Mouse (Mus musculus) left cerebral cortex, adult 8-10 months (tissue): ENCODE measurements around the gene Mn1. TPM values are rescaled to one million over a fixed set of nuclear protein-coding genes. Genes with fewer than 3 reads are reported as not detected.
A peak's percentile ranks its signal among the peaks of the same experiment; 100 is the strongest.

Experiments
- DNase-seq, 2 experiments: peaks; one replicate each; pipeline ENCODE4 v3.0.0; 2022; ENCODE audit warnings: low spot score in 2 of 2
- total RNA-seq, 4 experiments: library from RNA; stranded (reverse); gene quantifications; 2 replicates each; pipeline ENCODE4 v1.2.4; 2022

Gene Mn1
- total RNA-seq, result 10 to 100 TPM; 52.4 to 55.5 (median 53.9) TPM

DNA sequence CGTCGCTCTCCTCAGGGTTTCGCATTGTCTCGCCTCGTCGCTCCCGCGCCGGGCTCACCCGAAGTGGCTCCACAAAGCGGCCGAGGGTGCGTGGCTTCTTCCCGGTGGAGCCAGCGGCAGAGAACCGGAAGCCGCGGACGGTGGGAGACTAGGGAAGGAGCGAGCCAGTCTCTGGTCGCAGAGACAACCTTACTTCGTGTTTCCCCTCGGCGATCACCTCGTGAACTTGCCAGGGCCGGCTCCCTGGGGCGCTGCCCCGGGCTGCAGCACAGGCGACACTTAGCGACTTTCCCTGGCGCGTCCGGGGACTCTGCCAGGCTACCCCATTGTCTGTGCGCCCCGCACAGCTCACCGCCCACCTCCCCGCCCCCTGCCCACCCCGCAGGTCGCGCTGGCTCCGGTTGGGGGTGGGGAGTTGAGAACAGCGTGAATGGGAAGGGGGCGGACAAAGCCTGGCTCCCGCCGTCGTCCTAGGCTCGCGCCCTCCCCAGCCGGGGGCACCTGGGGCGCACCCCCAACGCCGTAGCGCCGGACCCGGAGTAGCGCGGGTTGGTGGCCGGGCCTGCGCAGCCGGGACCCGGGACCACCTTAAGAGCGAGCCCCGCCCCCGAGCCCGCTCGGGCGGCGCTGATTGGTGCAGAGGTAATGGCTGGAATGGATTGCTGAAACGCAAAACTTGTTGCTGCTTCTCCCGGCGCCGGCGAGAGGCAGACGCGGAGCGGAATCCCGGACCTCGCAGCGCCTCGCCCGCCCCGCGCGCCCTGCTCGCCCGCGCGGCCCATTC is at the start of gene Mn1:
TSS of gene Mn1 (plus strand) at position 772 of the 784 bp plus-strand sequence.
- peak; percentile 74 to 90 for DNase-seq

DNA sequence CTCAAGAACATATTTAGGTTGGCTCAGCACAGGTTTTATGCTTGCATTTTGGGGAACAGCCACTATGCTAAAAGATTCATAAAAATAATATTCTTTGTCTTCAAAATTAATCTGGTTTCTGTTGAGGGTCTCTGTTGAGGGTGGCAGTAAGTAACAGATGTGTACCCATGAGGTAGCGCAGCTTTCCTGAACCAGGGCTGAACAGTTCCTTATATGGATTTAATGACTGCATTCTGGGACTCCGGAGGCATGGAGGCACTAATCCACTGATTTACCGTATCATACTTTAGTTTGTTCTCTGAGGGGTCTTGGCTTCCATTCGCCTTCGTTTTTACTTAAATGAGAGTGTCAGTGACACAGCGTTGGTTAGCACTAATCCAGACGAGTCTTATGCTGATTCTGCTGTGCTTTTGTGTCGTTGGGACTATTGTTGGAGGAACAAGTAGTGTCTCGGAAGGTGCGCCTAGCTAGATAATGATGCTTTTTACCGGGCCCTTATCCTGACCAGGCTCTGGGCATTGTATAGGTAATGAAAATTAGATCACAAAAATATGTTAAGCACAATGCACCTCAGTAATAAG is 49.1 kb upstream of the Mn1 start:
- no peak for DNase-seq

DNA sequence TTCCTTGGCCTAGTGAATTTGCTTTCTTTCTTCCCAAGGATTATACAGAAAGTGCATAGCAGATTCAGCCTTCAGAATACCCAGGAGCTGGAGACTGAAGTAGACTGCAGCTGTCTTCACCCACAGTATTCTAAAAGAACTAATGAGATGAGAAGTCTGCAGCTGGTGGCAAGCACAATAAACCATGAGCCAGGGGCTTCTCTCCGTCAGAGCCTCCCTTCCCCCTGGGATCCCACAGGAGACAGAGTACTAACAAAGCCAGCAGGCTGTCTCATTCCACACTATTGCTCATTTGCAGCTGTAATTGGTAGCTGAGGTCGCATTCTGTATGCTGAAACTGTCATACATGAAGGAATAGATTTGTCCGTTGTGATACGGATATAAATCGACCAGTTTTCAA is 48.6 kb upstream of the Mn1 start:
- DNase-seq, result no peak

DNA sequence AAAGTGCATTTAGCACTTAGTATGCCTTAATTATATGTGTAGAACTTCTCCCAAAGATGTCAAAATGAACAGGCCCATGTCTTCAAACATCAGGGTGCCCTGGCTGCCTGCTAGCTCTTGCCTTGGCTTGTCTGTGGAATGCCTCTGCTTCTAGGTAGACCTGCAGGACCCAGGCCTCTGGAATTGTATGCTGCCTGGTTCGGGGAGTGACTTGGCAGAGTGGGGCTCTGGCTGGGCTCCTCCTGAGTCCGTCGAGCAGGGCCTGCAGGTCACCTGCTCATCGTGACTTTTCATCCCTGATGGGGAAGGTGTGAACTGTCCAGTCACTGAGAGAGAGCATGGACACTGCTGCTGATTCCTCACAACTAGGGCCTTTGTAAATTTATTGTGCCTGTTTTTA is 41.5 kb upstream of the Mn1 start:
- no peak for DNase-seq

DNA sequence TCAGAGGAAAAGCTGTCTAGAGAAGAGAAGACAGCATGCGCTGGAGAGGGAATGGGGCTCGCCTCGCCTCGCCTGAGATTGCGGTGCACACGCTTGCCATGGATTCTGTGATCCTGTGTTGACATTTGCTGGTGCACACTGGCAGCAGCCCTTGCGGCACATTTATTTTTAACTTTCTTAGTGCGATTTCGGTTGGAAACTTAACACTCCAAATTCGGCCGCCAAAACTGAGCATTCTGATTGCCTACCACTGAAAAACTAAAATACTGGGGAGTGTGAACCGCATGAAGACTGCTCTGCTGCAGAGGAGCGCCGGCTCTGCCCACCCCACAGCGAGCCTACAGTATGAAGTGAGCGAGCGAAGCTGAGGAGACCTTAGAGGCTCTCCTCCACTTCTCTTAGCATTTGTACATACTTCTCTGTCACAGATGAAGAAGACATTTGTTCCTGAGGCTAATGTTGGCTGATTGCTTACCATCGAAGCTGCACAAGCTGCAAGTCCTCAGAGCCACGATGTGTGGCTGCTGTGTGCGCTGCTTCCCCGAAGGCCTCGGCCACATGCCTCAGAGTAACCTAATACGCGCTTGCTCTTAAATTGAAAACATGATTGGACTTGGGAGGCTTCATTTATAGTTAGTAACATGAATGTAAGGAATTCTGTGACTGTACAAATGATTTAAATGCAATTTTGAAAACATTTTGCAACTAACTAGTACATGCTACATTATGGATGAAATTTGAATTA is 40.7 kb upstream of the Mn1 start:
- peak; percentile 15 to 39 for DNase-seq

DNA sequence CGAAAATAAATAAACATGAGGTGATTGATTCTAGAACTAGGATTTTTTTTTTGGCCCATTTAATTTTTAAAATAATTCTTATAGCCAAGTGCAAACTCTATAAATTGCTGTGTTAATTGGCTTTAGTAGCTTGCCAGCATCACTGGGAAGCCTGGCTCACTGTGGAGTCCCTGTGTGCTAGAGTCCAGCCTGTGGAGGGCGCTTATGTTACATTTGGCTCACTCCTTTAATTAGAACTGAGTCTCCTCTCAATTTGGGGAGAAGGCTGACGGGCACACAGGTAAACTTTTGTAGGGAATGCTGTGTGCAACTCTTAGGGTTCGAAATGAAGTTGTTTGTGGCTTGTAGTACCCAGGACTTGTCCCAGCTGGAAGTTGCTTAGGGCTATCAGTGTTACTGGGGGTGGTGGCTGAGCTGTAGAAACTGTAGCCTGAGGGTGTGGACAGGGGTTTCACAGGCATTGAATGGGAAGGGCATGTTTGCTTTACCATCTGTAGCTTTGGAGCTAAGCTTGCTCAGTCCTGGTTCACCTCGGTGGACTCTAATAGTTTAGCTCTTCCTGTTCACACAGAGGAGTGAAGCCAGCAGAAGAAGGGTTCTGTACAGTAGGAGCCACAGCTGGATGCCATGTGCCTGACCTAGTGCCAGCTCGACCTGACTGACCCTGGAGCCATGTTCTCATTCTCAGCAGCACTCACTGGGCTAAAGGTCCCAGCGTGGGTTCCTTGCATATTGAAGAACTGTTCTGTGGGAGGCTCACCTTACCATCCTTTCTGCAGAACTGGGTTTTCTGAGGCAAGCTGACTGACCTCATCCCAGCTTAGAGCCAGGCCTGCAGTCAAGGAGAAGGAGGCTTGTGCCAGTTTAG is 38.8 kb upstream of the Mn1 start:
- DNase-seq, result no peak

DNA sequence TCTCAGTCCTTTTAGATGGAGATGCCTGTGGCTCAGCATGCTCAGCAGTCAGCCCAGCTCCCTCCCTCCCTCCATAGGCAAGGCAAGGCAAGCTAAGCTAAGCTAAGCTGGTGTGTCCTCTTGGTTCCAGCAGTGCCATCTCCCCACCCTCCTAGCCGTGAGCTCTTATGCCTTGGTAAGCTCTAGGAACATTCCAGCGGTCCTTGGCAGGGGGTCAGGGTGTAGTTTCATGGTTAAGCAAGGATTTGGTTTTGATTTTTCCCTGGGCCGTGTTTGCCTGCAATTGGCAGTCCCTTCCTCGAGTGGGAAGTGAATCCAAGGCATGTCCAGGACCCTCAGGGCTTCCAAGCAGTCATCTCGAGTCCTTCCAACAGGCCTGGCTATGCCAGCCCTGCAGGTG is 33.8 kb upstream of the Mn1 start:
- DNase-seq, result no peak

DNA sequence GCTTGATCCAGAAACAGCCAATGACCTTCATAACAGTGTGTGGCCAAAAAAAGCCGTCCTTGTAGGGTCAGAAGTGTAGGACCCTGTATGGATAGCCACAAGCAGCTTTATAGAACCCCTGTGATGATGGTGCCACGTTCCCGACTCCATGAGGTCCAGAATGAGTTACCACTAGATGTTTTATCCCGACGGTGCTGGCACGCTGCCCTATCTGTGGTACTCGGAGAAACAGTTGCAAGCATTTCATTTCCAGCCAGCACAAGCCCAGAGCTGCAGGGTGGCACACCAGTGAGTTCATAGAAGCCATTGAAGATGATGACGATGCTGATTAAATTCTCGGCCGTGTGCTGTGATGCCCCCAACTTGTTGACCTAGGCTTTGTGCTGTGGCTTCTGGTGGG is 26.3 kb upstream of the Mn1 start:
- DNase-seq, result no peak

DNA sequence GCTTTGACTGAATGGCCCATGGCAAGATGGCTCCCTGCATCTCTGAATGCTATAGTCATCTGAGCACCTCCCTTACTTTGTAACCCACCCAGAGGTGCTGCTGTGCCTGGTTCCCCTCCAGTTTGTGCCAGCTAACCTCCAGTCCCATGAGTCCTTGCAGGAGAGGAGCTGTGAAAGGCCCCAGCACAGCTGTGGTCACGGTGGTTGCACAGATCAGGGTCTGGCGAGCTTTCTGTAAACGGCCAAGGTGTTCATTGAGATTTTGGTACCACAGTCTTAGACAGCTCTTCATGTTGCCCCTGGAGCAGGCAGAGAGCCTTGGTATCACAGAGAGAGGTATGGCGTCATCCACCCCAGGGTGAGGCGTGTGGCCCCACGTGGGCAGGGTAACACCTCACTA is 25.7 kb upstream of the Mn1 start:
- DNase-seq, result no peak

DNA sequence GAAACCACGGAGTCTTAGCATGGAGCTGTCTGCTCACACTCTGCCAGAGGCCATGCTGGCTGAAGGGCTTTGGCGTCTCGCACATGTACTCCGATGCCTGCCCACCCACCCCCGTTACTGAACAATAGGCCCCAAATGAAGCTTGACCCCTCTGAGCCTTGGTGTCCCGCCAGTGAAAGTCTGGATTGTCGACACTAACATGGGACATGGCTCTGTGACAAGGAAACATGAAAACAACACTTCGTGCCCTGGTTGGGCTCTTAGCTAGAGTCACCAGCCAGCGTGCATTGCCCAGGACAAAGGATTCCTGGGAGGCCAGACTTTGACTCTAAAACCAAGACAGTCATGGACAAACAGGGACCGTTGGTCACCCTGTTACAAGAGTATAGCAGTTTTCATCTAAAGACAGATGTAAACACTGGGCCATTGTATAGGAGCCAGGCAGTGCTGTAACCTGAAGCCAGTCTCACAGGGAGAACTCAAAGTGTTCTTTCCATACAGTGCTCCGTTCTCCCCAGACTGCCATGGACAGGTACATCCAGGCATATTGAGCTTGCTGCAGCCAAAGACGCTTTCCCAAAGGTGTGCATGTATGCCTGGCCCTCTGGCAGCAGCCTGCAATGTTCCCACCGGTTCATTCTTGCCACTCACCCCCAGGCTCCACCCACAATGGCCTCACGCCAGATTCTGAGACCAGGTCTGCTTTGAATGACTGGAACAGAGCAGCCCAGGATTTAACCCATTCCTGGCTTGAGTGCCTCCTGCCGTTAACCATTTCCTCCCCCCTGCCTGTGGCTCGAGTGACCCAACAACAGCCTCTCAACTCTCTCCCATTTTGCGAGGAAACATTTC is 23.6 kb upstream of the Mn1 start:
- no peak for DNase-seq

DNA sequence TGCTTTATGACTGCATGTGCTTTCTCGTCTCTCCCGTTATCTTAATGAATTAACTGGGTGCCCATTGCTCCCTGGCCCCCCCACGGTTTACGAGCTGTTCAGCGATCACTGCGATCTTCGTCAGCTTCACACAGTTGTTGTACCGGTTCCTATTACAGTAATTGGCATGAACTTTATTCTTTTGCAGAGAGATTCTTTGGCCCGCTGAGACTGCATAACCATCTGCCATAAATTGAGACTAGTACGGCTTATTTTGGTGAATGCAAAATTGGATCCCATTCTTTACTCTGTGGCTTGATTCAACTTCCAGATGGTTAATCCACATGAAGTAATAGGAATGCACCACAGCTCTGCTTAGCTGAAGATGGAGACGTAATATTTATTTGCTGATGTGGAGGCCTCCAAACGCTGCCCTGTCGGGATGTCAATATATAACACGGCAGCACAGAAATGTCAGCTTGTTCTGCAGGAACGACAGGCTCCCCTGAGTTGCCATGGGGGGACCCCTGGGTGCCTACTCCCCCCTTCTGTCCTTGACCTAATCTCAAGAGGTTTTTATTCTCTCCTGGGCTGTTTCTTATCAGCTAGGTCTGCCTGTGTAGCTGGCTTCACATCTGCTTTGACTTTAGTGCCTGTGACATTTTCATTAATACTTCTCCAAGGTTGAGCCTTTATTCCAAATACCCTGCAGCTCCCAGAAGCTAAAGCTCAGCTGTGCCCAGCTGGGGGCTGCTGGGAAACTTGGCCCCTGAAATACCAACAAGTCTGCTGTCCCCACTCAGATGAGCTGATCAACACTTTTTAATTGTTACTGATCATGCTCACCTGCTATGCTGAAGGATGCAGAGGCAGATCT is 22.7 kb upstream of the Mn1 start:
- DNase-seq, result no peak

DNA sequence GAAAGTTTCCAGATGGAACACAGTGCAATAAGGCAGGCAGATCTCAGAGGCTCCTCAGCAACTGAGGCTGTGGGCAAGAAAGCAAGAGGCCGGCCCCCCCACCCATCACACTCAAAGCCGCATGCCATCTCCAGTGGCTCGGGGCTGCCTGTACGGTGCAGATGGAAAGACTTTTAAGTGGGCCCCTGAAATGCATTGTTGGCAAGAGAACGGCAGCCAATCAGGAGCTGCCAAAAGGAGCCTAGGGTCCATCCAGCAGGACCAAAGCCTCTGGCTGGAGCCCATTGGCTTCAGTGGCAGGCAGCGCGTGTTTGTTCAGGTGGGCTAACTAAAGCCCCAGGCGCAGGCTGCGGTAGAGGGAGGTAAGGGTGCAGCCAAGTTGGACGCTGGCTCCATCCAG is 21.4 kb upstream of the Mn1 start:
- no peak for DNase-seq

DNA sequence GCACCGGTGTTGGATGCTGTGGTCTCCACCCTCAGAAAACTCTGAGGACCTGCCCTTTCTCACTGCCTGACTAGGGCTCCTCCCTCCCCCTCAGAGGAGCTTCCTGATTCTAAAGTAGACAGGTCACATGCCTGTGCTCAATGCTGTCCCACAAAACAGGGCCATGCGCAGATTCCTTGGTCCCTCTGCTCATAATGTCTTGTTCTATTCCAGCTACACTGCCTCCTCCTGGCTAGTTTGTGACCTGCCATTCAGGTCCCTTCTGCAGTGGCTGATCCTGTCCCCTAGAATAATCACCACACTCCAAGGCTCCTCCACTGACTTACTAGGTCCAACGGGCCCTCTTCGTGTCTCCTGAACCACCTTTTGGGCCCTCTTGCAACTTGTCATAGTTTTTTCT is 21.0 kb upstream of the Mn1 start:
- no peak for DNase-seq

DNA sequence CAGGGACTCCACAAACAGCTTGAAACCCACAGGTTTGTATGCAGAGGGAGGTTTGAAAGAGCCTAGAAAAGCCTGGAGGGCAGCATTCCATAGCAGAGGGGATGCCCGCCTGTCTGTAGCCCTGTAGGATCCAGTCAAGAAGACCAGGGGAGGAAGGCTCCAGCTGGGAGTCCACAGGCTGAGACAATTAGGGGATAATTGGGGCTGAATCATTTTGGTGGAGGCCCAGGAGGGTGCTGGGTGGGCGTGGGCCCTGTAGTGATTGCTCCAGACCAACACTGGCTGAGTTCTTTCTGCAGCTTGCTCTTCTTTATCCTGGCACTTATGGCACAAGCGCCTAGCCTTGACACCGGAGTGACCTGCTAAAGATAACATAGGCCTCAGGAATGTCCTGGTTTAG is 18.7 kb upstream of the Mn1 start:
- DNase-seq, result no peak

DNA sequence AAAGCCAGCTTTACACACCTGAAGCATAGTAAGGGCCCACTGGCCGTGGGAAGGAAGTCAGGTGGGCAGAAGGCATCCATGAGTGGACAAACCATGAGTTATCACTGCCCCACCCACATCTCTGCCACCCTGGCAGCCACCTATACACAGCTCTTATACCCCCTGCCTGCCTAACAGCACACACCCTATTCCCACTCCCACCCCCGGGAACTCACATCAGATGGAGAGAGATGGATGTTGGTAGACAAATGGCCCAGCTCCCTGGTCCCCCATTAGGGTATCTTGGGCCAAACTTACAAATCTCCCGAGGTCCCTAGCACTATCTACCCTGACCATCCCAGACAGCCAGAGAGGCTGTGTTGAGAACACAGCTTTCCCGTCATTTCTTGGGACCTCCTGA is 17.9 kb upstream of the Mn1 start:
- no peak for DNase-seq

DNA sequence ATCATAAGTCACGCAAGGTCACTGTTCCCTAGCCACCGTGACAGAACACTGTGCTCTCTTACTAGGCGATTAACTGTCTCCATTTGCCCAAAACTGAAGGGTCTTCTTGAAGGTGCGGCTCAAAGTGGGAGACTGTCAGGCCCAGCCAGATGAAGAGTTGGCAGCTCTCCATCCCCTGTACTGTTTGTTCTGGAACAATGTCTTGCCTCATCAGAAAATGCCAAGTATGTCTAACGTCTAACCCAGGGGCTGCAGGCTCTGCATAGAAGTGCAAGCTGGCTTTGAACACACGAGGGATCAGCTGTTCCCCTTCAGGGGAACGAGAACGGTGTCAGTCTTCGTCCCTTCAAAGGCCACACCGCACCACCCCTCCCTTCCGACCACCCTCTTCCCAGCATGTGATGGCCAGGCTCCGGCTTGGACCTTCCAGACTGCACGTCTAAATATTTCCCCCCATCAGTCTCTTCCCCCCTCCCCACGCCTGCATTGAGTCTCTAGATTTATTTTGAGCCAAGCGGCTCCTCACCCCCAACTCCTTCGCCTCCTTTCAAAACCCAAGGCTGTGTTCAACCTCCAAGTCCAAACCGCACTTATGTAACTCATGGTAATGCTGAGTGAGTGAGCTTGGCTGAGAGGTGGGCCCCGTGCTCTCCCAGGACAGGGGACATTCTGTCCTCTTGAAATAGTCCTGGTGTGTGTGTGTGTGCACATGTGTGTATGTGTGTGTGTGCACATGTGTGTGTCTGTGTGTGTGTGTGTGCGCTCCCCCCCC is 15.1 kb upstream of the Mn1 start:
- DNase-seq, result no peak

DNA sequence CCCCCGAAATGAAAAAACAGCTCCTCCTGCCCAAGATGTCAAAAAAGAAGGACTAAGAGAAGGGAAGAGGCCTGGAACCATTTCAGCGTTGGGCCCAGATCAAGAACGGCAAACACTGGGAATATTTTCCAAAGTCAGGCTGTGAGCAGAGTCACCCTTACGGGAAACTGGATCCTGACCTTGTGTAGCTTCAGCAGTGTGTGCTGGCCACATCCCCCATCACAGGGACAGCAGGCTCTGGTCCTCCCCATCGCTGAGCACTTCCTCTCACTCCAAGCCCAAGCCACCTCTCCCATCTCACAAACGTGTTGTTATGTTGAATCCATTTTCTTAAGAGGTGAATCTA is 14.5 kb upstream of the Mn1 start:
- DNase-seq, result no peak

DNA sequence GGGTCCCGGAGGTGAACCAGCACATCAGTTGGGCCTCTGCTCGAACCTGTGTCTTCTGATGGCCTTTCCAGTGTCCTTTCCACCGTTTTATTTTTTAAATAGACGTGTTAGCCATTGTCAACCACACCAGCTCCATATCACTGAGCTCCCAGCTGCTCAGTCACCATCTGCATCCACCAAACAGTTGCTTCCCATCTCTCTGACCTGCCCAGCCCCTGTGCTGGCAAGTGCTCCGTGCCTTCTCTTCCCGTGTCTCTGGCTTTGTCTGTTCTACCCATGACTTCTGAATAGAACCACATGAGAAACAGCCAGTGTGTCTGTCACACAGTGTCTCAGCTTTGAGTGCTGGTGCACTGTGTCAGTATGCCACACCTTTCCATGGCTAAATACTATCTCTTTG is 12.4 kb upstream of the Mn1 start:
- no peak for DNase-seq

DNA sequence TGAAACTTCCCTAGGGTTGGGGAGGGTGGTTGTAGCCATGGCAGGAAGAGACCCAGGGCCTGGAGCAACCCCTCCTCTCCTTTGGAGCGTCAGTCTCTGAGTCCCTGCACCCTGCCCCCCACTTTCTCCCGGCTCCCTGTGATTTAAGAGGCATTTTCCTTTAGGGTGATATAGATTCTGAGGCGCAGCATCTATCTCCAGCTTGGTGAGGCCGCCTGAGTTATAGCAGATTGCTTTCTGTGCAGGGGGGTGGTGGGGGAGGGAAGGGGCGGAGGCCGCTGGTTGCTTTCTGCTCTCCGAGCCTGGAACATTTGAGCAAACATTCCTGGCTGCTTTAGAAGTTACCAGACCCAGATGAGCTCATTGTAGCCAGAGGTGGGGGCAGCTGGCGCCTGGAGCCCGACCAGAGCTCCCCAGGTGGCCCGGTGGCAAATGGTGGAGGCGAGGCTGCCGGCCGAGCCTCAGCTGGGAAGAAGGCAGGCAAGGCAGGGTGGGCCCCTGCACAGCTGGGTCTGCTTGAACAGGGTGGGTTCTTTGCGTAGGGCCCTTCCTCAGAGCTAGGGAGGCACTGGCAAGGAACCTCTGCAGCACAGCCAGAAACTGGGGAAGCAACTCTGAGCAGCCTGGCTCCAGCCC is 8.6 kb upstream of the Mn1 start:
- no peak for DNase-seq
